ENCODE assay signal across 17 mouse cellular contexts in genomic region chr2:18686826-18687519, GRCm38 (mm10). TPM values are rescaled to one million over a fixed set of nuclear protein-coding genes. Genes with fewer than 3 reads are reported as not detected.
"Had no signal": no experiment of that assay in that cellular context is flagged by ENCODE, and none has a peak within 500 bp of the region (broad histone marks: within the 10 kb centered on the region; RNA-seq: fewer than 3 reads in every experiment).

No protein-coding gene starts in this region.

- DNase-seq: kidney, postnatal 14 days; liver; liver, embryonic 13.5 days; liver, postnatal 0 days; lung, postnatal 14 days; right cerebral cortex, postnatal 14 days; thymus, adult 2 months; thymus, postnatal 25 days had no signal

- ATAC-seq: liver, postnatal 0 days; midbrain, embryonic 13.5 days had no signal

- H3K27ac ChIP-seq: kidney, embryonic 15.5 days; limb, embryonic 12.5 days; liver, embryonic 13.5 days; lung, embryonic 15.5 days; macrophage; midbrain, embryonic 13.5 days; neural tube, embryonic 13.5 days; stomach, embryonic 15.5 days had no signal

- H3K4me2 ChIP-seq: kidney, embryonic 15.5 days; limb, embryonic 12.5 days; liver, embryonic 13.5 days; lung, embryonic 15.5 days; midbrain, embryonic 13.5 days; neural tube, embryonic 13.5 days; stomach, embryonic 15.5 days had no signal

- H3K9me3 ChIP-seq: kidney, embryonic 15.5 days; limb, embryonic 12.5 days; liver, embryonic 13.5 days; lung, embryonic 15.5 days; megakaryocyte, embryonic 14.5 days; midbrain, embryonic 13.5 days; neural tube, embryonic 13.5 days; stomach, embryonic 15.5 days had no signal

- H3K36me3 ChIP-seq: liver, embryonic 13.5 days had no signal

- H3K9ac ChIP-seq: kidney, embryonic 15.5 days; limb, embryonic 12.5 days; liver, embryonic 13.5 days; liver, postnatal 0 days; lung, embryonic 15.5 days; midbrain, embryonic 13.5 days; neural tube, embryonic 13.5 days; stomach, embryonic 15.5 days had no signal

- H3K4me3 ChIP-seq: kidney, embryonic 15.5 days; limb, embryonic 12.5 days; liver, embryonic 13.5 days; lung, embryonic 15.5 days; megakaryocyte, embryonic 14.5 days; midbrain, embryonic 13.5 days; neural tube, embryonic 13.5 days; stomach, embryonic 15.5 days had no signal

RNA-seq across cellular contexts. Expression of gene Spag6, which starts 6.9 kb away (rescaled TPM):
- total RNA-seq: monocyte, adult 5-6 weeks had no signal
- polyA plus RNA-seq: kidney, embryonic 15.5 days; liver, embryonic 13.5 days; liver, postnatal 0 days; macrophage; neural tube, embryonic 13.5 days had no signal
